Mouse (Mus musculus) heart, embryonic 13.5 days (tissue): ENCODE data around the gene Slc7a10. TPM values are rescaled to one million over a fixed set of nuclear protein-coding genes. Genes with fewer than 3 reads are reported as not detected.

Experiments
- ATAC-seq: fragments of 200-750 bp; cut with Nextera tagmentation; 2 replicates; pipeline ENCODE4 v1.8.0; 2017; ENCODE audit warnings: moderate TSS enrichment; ENCODE audit not compliant: insufficient number of reproducible peaks, low FRiP score, low TSS enrichment; ENCODE audit errors: extremely low read depth
- H3K27ac ChIP-seq: fragments of 300-500 bp; sonication (generic); replicated peaks from 2 replicates; pipeline ENCODE4 v1.5.1; 2015; ENCODE audit warnings: moderate library complexity, mild to moderate bottlenecking, inconsistent platforms
- H3K27me3 ChIP-seq: fragments of 300-500 bp; sonication (generic); replicated peaks from 2 replicates; pipeline ENCODE4 v1.6.1; 2015; ENCODE audit warnings: mild to moderate bottlenecking, inconsistent platforms
- H3K36me3 ChIP-seq: fragments of 300-500 bp; sonication (generic); 2 replicates; pipeline ENCODE4 v1.6.1; 2015; ENCODE audit warnings: mild to moderate bottlenecking, inconsistent platforms
- H3K4me1 ChIP-seq: fragments of 300-500 bp; sonication (generic); 2 replicates; pipeline ENCODE4 v1.6.1; 2015; ENCODE audit warnings: inconsistent platforms
- H3K4me2 ChIP-seq: fragments of 300-500 bp; sonication (generic); 2 replicates; pipeline ENCODE4 v1.6.1; 2015; ENCODE audit warnings: inconsistent platforms, mild to moderate bottlenecking, moderate library complexity
- H3K4me3 ChIP-seq: fragments of 300-500 bp; sonication (generic); 2 replicates; pipeline ENCODE4 v1.5.1; 2015; ENCODE audit warnings: moderate library complexity, mild to moderate bottlenecking, inconsistent platforms
- H3K9ac ChIP-seq: fragments of 300-500 bp; sonication (generic); 2 replicates; pipeline ENCODE4 v1.6.1; 2015; ENCODE audit warnings: inconsistent platforms, mild to moderate bottlenecking, moderate library complexity
- H3K9me3 ChIP-seq: fragments of 300-500 bp; sonication (generic); 2 replicates; pipeline ENCODE4 v1.6.1; 2016; ENCODE audit warnings: inconsistent platforms
- WGBS: fragments of 180-500 bp; shearing (Covaris S2); methylation state at CpG from one replicate; pipeline ENCODE4 v1.1.7; 2015; ENCODE audit warnings: mixed read lengths; 5-methylcytosine and 5-hydroxymethylcytosine counted together
- polyA plus RNA-seq: library from polyadenylated mRNA; unstranded; fragments of >200 nt; fragmentation: Nextera tagmentation; extraction: Ambion mirVana; gene quantifications from 2 replicates; pipeline ENCODE4 v1.2.1, GENCODE M21; 2015

Gene Slc7a10
- polyA plus RNA-seq, 1 experiment from 2014 or later = 2.2 TPM

DNA sequence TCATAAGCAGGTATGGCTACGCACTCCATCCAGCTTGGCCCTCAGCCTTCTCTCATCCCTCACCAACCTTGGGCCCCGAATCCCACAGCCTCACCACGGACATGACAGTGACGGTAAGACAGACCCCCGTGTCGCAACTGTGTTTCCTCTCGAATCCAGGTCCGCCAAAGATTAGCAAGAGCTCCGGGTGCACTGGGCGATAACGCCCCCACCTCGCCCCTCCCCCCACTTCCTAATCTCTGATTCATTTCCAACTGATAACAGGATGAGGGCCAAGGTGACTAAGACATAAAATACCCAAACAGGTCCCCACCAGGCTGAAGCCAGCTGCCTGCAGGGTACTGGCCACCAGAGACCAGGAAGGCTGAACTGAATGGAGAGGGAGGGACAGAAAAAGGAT lies 31.7 kb upstream of the Slc7a10 start:
- Histone ChIP-seq H3K27me3 (peaks cover 17% of the 10 kb centered on the region), H3K36me3 (no peaks in the 10 kb centered on the region), H3K4me2 (no peak overlapping the region), H3K27ac (no peak overlapping the region), H3K4me1 (0 out of 2 replicates have a peak, but pooled peaks cover 4% of the 10 kb centered on the region), H3K9me3 (no peaks in the 10 kb centered on the region), H3K4me3 (no peak overlapping the region), H3K9ac (no peak overlapping the region)
- ATAC-seq = no peak
- WGBS = 51% methylated on average over 12 of the region's 12 CpGs

DNA sequence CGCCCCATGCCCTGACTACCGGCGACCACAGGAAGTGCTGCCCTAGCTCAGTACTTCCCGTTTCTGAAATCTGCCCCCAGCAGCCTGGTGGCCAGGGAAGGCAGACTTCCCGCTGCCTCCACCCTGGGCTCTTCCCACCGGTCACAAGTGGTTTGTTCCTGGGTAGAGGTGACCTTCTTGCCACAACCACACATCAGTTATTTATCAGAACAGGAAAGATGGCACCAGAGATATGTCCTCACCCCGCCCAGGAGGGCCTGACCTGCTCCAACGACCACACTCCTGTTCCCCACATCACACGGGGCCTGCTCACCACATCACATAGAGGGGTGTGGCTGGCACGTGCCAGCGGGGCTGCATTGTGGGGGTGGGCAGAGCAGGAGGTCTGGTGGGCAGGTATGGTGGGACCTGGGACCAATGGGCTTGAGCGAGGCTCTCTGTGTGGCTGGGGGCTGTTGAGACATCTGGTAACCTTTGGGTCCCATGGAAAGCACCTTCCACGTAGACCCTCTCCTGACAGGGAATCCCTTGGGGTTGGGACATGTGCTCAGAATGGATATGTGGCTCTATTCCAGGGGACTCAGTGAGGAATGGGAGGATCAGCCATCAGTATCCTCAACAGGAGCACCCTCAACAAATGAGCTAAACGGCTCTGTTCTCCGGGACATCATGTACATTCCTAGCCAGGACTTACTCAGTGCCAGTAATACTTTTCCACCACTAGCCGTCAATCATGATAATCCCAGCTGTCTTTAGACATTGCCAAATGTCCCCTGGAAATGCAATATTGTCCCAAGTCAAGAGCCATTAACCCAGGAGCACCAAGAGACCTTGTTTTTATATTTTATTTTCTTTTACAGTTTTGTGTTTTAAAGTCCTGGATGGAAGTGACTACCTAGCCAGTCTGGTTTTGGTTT lies 29.4 kb upstream of the Slc7a10 start:
- no peak overlapping the region for H3K27ac ChIP-seq
- H3K36me3 ChIP-seq = no peaks in the 10 kb centered on the region
- no peak for ATAC-seq
- H3K9me3 ChIP-seq = no peaks in the 10 kb centered on the region
- H3K4me3 ChIP-seq = no peak overlapping the region
- H3K4me2 ChIP-seq = no peak overlapping the region
- WGBS = 50% methylated on average over 16 of the region's 16 CpGs
- H3K27me3 ChIP-seq = peaks cover 17% of the 10 kb centered on the region
- H3K9ac ChIP-seq = no peak overlapping the region
- H3K4me1 ChIP-seq = 0 out of 2 replicates have a peak, but pooled peaks cover 4% of the 10 kb centered on the region

DNA sequence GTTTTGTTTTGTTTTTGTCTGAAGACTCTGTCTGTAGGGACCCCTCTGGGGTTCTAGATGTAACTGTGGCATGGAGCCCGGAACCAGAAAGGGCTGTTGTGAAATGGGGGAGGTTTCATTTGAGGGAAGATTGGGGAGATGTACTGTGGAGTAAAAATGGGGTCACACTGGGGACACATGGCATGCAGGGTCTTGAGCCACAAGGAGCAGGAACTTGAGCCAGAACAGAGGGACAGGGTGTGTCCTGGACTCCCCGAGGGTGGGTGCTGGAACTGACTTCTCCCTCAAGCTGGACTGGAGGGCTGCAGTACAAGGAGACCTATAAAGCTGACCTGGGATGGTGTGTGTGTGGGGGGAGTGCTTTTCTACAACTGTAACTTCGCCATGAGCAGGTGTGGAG lies 28.7 kb upstream of the Slc7a10 start:
- Histone ChIP-seq H3K27me3 (peaks cover 17% of the 10 kb centered on the region), H3K4me2 (no peak overlapping the region), H3K36me3 (no peaks in the 10 kb centered on the region), H3K4me3 (no peak overlapping the region), H3K9ac (no peak overlapping the region), H3K4me1 (0 out of 2 replicates have a peak, but pooled peaks cover 4% of the 10 kb centered on the region), H3K9me3 (no peaks in the 10 kb centered on the region), H3K27ac (no peak overlapping the region)
- ATAC-seq = no peak
- 54% methylated on average over 3 of the region's 3 CpGs for WGBS

DNA sequence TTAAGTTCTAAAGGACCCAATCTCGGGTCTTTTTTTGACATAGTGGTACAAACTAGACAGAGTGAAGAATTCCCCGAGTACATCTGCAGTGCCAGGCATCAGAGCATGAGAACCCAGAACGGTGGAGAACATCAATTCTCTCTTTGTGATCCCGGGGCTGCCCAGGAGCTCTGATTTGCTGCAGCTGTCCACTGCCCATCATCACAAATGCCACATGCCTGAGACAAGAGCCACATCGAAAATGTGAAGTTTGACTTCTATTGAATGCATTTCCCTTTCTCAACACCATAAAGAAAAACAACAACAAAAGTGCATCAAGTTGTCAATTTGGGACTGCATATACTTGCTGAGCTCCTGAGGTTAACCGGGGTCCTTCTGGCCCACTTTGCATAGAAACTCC lies 23.7 kb upstream of the Slc7a10 start:
- WGBS = 63% methylated on average over 6 of the region's 6 CpGs
- no peaks in the 10 kb centered on the region for H3K36me3 ChIP-seq
- no peaks in the 10 kb centered on the region for H3K4me1 ChIP-seq
- no peak overlapping the region for H3K4me3 ChIP-seq
- H3K27ac ChIP-seq = no peak overlapping the region
- H3K9me3 ChIP-seq = no peaks in the 10 kb centered on the region
- no peak overlapping the region for H3K4me2 ChIP-seq
- H3K27me3 ChIP-seq = peaks cover 19% of the 10 kb centered on the region
- ATAC-seq = no peak
- no peak overlapping the region for H3K9ac ChIP-seq

DNA sequence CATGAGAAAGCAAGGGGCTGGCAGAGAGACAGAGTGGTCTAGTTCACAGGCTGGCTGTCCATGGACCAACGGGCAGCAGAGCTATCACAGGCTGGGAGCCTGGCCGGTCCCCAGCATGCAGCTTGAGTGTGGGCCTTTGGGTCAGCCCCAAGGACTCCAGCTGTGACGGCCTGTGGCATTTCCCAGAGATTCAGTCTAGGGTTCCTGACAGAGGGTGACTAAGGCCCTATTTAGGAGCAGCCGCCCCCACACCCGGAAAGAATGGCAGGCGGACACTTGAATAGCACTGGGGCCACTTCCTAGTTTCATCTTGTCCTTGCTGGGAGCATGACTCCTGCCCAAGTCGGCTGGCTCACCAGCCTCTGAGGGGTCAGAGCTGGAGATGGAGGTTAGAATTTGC lies 22.6 kb upstream of the Slc7a10 start:
- 59% methylated on average over 7 of the region's 7 CpGs for WGBS
- no peaks in the 10 kb centered on the region for H3K4me1 ChIP-seq
- peaks cover 27% of the 10 kb centered on the region for H3K27me3 ChIP-seq
- H3K36me3 ChIP-seq = no peaks in the 10 kb centered on the region
- H3K9ac ChIP-seq = no peak overlapping the region
- H3K27ac ChIP-seq = no peak overlapping the region
- H3K4me2 ChIP-seq = no peak overlapping the region
- no peak overlapping the region for H3K4me3 ChIP-seq
- H3K9me3 ChIP-seq = no peaks in the 10 kb centered on the region
- no peak for ATAC-seq

DNA sequence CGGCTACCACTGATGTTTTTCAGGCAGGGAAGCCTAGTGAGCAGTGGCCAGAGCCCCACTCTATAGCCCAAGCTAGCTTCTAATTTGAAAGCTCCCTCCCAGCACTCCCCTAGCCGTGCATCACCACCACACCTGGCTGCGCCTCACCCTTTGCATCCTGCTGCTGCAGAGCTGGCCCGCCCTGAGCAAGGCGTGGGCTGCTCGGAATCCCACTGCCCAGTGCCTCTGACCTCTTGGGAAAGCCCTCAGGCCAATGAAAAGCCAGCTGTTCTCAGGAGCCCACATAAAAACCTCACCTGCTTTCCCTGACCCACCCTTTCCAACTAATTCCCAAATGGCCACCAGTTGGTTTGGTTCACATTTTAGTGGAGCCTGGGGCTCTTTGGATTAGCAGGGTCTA lies 22.1 kb upstream of the Slc7a10 start:
- H3K9ac ChIP-seq = no peak overlapping the region
- no peaks in the 10 kb centered on the region for H3K36me3 ChIP-seq
- 67% methylated on average over 6 of the region's 6 CpGs for WGBS
- no peaks in the 10 kb centered on the region for H3K9me3 ChIP-seq
- no peaks in the 10 kb centered on the region for H3K4me1 ChIP-seq
- no peak for ATAC-seq
- peaks cover 31% of the 10 kb centered on the region for H3K27me3 ChIP-seq
- H3K4me3 ChIP-seq = no peak overlapping the region
- no peak overlapping the region for H3K27ac ChIP-seq
- H3K4me2 ChIP-seq = no peak overlapping the region

DNA sequence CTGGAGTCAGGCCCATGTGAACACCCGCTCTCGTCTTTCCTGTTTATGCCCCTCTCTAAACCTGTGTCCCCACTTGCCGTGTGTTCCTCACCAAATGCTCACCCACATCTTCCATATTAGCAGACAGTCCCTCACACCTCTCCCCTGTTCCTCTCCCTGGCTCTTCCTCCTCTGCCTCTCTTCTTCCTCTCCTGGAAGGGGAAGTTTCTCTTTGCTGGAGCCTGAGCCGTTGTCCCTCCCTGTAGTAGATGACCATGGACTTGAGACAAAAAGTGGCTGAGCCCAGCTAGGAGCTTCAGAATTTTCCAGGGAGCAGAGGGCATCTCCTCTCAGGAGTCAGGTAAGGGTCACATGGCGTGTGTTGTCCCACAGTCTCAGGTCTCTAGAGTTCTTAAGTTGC lies 19.2 kb upstream of the Slc7a10 start:
- H3K4me1 ChIP-seq = no peaks in the 10 kb centered on the region
- H3K27me3 ChIP-seq = peaks cover 53% of the 10 kb centered on the region
- H3K9ac ChIP-seq = no peak overlapping the region
- H3K4me2 ChIP-seq = no peak overlapping the region
- no peaks in the 10 kb centered on the region for H3K36me3 ChIP-seq
- H3K4me3 ChIP-seq = no peak overlapping the region
- ATAC-seq = no peak
- H3K27ac ChIP-seq = no peak overlapping the region
- no peaks in the 10 kb centered on the region for H3K9me3 ChIP-seq
- WGBS = 72% methylated on average over 5 of the region's 5 CpGs

DNA sequence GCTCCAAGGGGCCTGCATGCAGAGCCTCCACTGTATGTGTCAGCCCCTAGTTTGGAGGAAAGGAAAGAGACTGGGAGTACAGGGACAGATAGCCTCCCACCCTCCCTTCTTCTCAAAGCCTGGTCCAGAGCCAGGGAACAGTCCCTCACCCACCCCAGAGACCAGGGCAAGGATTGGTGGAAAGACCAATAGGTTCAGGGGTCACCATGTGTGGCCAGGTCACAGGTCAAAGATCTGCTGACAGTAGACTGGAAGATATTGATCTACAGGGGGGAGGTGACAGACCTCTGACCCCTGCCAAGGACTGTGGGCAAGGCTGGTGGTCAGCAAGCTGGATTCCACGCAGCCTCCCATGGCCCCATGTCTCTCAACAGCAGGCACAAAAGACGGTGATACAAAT lies 18.3 kb upstream of the Slc7a10 start:
- Histone ChIP-seq H3K27ac (no peak overlapping the region), H3K36me3 (no peaks in the 10 kb centered on the region), H3K4me1 (0 out of 2 replicates have a peak, but pooled peaks cover 3% of the 10 kb centered on the region), H3K9ac (no peak overlapping the region), H3K4me3 (no peak overlapping the region), H3K27me3 (peaks cover 60% of the 10 kb centered on the region), H3K9me3 (no peaks in the 10 kb centered on the region), H3K4me2 (no peak overlapping the region)
- ATAC-seq = no peak
- WGBS = 65% methylated on average over 2 of the region's 2 CpGs

DNA sequence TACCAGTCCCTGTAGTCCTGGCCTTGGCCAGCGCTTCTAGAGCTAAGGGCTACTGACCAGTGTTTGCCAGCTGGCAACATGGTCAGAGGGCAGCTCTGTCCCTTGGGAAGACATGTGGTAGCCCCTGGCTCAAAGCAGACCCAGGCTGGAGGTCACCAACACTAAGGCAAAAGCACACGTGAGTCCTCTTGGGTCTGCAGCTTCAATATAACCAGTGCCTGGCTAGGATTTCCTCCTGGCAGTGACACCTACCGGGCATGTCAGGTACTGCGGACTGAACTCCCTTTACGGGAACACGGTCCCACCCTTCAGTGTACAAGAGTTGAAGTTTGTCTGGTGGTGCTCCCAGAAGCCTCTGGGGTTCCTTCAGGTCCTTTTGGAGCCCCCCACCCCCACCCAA lies 16.8 kb upstream of the Slc7a10 start:
- Histone ChIP-seq H3K4me3 (no peak overlapping the region), H3K9ac (no peak overlapping the region), H3K4me1 (0 out of 2 replicates have a peak, but pooled peaks cover 3% of the 10 kb centered on the region), H3K36me3 (no peaks in the 10 kb centered on the region), H3K27me3 (peaks cover 67% of the 10 kb centered on the region), H3K27ac (no peak overlapping the region), H3K9me3 (no peaks in the 10 kb centered on the region), H3K4me2 (no peak overlapping the region)
- WGBS = 10% methylated on average over 6 of the region's 6 CpGs
- 0 out of 2 replicates have a peak, but pooled peaks have one; percentile 6 for ATAC-seq

DNA sequence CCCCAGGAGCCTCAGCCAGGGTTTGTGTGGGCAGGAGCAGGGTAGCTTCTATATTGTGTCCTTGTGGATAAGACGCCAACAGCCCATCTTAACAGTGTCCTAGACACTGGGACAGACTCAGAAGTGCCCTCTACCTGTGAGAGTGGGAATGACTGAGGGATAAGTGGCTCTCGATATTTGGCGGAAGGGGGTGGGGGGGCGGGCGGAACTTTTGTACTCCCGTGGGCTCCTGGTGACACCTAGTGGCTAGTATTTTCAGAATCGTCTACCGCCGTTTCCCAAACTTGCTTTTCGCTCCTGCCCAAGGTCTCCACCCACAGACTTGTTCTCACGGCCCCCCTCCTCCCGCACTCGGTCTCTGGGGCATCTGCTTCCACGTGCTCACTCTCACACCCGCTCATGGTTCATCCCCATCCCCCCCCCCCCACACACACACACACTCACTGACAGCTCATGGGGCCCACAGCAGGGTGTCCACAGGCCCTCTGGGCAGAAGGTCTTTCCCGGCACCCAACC lies 14.3 kb upstream of the Slc7a10 start:
- Histone ChIP-seq H3K27me3 (peaks cover 65% of the 10 kb centered on the region), H3K9ac (peak overlapping the region; percentile 54; the same call in 1 of the 2 replicates), H3K9me3 (no peaks in the 10 kb centered on the region), H3K4me1 (peaks cover 6% of the 10 kb centered on the region; the same call in 1 of the 2 replicates), H3K4me3 (no peak overlapping the region), H3K4me2 (peak overlapping the region; percentile 52), H3K27ac (no peak overlapping the region), H3K36me3 (no peaks in the 10 kb centered on the region)
- ATAC-seq = no peak
- WGBS = 4% methylated on average over 15 of the region's 16 CpGs

DNA sequence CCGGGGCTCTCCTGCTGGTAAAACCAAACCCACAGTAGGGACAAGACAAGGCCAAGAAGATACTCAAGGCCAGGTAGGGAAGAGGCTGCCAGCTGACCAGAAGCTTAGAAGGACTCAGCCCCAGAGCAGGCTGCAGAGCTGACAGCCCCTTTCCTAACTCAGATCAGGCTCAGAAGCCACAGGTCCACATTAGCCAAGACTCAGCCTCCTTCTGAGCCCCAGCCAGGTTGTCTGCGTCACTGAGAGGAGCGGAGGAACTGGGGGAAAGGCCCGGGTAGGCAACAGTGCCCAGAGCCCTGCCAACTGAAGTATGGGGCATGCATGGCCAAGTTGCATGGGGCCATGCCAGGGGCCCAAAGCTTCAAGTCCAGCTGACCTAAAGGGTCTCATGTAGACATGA lies 13.7 kb upstream of the Slc7a10 start:
- peaks cover 64% of the 10 kb centered on the region for H3K27me3 ChIP-seq
- H3K36me3 ChIP-seq = no peaks in the 10 kb centered on the region
- no peak overlapping the region for H3K27ac ChIP-seq
- peaks cover 6% of the 10 kb centered on the region; the same call in 1 of the 2 replicates for H3K4me1 ChIP-seq
- ATAC-seq = no peak
- WGBS = 65% methylated on average over 4 of the region's 4 CpGs
- H3K9me3 ChIP-seq = no peaks in the 10 kb centered on the region
- H3K4me2 ChIP-seq = peak overlapping the region; percentile 52; the same call in 1 of the 2 replicates
- peak overlapping the region; percentile 54; the same call in 1 of the 2 replicates for H3K9ac ChIP-seq
- H3K4me3 ChIP-seq = no peak overlapping the region
